Mouse (Mus musculus) erythroblast, embryonic 14.5 days (primary cell): Measurements from ENCODE around the gene Cfap61.

Experiments
- GATA1 ChIP-seq: IDR thresholded peaks from 2 replicates; pipeline ENCODE4 v1.6.1; 2012; ENCODE audit warnings: low read length, inconsistent platforms, mixed read lengths
- TAL1 ChIP-seq: IDR thresholded peaks from 3 replicates; pipeline ENCODE4 v1.6.1; 2012; ENCODE audit warnings: low read length, inconsistent platforms, mixed read lengths

DNA sequence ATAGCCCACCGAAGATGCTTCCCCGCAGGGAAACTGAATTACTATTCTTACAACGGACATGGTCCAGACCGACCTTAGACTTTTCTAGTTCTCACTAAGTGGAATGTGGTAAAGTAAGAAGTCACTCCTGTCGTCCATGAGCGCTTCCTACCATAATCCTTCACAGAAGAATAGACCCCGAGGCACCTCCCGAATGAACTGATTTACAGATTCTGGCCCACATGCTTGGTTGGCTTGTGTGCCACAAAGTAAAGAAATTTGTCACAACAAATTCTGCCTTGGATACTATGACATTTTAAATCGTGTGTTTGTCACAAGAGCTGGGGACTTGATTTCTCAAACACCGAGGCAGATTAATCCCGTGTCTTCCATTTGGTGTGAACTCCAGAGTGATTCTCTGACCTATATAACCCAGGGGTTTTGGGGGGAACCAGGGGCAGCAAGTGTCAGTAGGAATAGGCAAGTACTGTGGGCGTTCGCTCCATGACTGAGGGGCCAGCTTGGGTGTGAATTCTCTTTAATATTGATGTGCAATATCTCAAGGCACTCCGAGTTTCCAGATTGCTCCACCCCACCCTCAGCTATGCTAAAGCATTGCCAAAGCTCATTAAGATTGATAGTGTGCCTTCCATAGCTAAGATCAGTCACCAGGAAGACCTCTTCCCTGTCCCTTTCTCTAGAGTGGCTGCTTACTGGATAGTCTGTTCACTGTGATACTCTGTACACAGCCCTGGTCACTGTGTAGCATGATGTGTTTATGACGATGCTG, 214.8 kb downstream of the Cfap61 start:
- TF ChIP-seq TAL1 (no peak), GATA1 (no peak)
